Mouse (Mus musculus) liver, adult 2 months (tissue): Measurements from ENCODE around the gene Samd13.

Experiments used
- CTCF ChIP-seq: fragments of 200-500 bp; IDR thresholded peaks from 2 replicates; pipeline ENCODE4 v1.5.1; 2011; ENCODE audit warnings: low read depth, low read length, control low read depth
- POLR2A ChIP-seq: fragments of 200-500 bp; IDR thresholded peaks from 2 replicates; pipeline ENCODE4 v1.6.1; 2011; ENCODE audit warnings: low read length, control low read depth; ENCODE audit not compliant: insufficient read depth; ENCODE audit errors: extremely low read depth

DNA sequence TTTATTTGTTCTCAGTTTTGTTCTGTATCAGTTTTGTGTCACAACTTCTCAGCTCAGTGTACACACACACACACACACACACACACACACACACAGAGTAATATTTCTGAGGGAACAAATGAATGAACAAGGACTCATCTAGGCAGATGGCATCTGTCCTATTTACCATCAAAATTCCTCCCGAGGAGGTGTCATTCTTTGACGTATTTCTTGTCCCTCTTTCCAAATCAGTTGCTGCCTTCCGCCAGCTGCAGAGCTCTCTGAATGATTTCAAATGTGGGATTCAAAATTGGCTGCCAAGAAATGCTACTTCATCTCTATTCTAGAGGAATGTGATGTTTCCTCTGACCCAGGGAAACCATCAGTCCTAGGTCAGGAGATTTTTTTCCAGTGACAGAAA is 37.6 kb upstream of the Samd13 start:
- TF ChIP-seq CTCF (no peak), POLR2A (no peak)
